In the genomic region with DNA sequence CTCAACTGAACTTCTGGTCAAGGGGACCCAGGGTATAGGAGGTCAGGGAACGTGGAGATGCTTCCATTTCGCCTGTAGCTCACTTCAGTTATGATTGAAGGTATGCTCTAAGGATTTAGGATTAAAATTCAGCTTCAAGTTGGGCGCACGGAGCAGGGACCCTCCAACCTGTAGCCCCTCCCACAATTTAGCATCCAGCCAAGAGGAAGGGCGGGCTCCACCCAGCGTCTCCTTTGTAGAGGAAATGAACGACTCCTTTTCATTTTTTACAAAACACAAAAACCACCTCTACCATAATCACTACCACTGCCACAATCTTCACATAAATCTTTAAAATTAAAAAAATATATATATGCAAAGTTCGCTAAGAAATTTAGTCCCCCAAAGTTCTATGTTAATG, we compare ENCODE assay signal across 12 mouse cellular contexts.
"Had no signal": no experiment of that assay in that cellular context is flagged by ENCODE, and none has a peak within 500 bp of the region (broad histone marks: within the 10 kb centered on the region; RNA-seq: fewer than 3 reads in every experiment).

No protein-coding gene starts in this region.

- DNase-seq: lung, embryonic 14.5 days; lung, postnatal 10 days; lung, postnatal 4 days; midbrain, embryonic 14.5 days; retina, postnatal 1 day; right cerebral cortex, adult 18-20 months; right cerebral cortex, postnatal 25 days; right cerebral cortex, postnatal 4 days; spleen, adult 18-20 months; thymus, adult 18-20 months; thymus, postnatal 14 days; thymus, postnatal 36 days had no signal
